Mouse (Mus musculus) erythroid progenitor cell, adult 5-6 weeks (primary cell): ENCODE results near the gene Wdr19. TPM values are rescaled to one million over a fixed set of nuclear protein-coding genes. Genes with fewer than 3 reads are reported as not detected.
"Not testable (repeated sequence)": the region's sequence is repeated elsewhere in the genome, so short reads cannot be mapped to it uniquely, and the experiment has no call there.

Experiments used
- ATAC-seq: replicated peaks from 2 replicates; pipeline ENCODE4 v1.8.0; 2016; ENCODE audit warnings: moderate number of reproducible peaks, mild to moderate bottlenecking, moderate TSS enrichment, inconsistent platforms; ENCODE audit not compliant: poor library complexity, low FRiP score, severe bottlenecking
- total RNA-seq, 2 experiments: library from RNA; stranded (forward) in 1 of 2; stranded (reverse) in 1 of 2; fragments of 150-400 nt in 1 of 2; fragments of 186-747, 209-891 nt in 1 of 2; gene quantifications; 2 replicates each; pipeline versions ENCODE4 v1.2.3 to v1.2.4; 2015 to 2017; ENCODE audit warnings: low replicate concordance in 2 of 2

The Wdr19 gene
- total RNA-seq, 2 experiments from 2014 or later = 0.42 to 0.61 TPM

DNA sequence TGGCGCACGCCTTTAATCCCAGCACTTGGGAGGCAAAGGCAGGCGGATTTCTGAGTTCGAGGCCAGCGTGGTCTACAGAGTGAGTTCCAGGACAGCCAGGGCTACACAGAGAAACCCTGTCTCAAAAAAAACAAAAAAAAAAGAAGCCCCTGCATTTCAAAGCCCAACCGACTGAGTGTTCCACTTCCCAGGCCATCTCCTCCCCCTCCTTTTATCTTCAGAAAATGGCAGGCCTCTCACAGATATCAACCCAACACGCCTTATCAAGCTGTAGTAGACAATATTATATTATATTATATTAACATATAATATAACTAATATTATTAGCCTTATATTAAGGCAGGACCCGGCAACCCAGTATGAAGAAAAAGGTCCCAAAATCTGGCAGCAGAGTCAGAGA lies 89.5 kb downstream of the Wdr19 start:
- ATAC-seq = not testable (repeated sequence)

DNA sequence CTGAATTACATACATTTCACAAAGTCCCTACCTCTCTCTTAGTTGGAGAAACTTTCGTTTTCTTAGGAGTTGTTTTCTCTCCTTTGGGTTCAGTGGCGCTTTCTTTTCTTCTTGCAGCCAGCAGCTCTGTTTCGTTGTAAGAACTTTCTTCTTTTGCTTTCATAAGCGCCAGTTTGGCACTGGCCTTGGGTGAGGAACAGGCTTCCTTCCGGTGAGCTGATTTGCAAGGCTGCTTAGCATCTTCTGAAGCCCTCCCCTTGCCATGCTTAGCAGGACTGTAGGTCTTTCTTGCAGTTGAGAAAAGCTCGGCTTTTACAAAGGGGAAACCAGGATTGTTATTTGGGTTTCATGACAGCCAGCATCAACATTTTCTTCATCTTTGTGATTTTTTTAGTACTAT lies 94.1 kb downstream of the Wdr19 start:
- no peak for ATAC-seq

DNA sequence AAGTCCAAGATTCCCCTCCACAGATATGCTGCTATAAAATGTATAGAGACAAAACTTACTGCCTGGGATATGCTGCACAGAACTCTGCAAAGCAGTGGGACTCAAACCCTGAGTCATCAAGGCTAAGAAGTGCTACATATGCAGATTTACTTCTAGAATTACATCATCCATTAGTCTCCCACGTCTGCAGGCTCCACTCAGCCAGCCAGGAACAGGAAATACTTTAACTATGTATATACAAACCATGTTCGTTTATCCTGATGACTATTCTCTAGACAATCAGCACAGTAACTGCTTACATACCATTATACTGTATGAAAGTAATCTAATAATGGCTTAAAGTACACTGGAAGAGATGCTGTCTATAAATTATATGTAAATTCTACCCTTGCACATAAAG lies 94.8 kb downstream of the Wdr19 start:
- ATAC-seq = no peak

DNA sequence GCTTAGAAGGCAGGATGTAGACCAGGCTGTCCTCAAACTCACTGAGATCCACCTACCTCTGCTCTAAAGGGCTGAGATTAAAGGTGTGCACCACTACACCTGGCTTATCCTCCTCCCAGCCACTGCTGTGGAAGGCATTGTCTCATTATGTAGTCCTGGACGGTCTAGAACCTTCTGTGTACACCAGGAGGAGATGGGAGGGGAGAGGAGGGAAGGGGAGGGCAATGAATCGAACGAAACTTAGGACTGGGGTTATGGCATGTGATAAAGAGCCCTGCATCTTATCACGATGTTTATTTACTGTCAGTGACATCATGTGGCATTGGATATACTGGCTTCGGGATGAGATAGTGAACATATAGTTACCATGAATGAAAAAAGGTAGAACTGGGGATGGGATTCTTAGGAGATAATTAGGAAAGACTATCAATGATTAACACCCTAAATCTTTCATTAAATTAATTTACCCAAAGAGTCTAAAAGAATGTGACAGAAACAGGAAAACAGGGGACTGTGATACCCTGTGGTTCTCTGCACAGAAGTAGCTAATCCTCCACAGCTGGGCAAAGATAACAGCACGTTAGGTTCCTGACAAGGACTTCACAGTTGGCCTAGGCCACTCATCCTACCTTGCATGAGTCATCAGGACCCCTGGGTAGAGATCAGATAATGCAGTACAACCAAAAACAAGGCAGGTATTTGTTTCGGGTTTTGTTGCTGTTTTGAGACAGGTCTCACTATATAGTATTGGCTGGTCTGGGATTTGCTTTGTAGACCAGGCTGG lies 98.9 kb downstream of the Wdr19 start:
- no peak for ATAC-seq

DNA sequence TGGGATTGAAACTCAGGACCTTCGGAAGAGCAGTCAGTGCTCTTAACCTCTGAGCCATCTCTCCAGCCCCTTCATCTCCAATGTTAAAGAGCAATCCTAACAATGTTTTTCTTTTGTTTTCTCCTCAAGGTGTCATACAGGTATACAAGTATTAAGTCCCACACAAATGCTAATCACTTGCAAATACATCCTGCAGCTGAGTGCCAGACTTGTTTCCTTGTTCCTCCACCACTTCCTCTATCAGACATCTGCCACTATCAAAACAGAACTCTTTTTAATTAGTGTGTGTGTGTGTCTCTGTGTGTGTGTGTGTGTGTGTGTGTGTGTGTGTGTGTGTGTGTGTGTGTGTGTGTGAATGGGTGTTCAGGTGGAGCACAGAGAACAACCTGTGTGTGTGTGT lies 100.1 kb downstream of the Wdr19 start:
- ATAC-seq = not testable (repeated sequence)

DNA sequence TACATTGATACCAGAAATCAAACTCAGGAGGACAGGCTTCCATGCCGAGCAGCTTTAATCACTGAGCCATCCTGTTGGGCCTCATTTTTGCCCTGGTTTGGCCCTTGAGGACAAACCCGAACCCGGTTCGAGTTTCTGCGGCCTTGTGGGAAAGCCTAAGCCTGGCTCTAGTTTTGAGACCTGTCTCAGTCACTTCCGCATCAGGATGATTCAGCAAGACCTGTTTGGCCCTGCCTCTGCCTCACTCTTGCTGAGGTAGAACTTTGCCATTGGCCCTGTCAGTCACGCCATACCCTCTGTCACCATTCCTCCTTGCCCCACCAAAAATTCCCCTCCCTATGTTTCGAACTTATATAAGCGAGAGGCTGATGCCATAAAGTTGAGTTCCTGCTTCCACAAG lies 100.6 kb downstream of the Wdr19 start:
- no peak for ATAC-seq

DNA sequence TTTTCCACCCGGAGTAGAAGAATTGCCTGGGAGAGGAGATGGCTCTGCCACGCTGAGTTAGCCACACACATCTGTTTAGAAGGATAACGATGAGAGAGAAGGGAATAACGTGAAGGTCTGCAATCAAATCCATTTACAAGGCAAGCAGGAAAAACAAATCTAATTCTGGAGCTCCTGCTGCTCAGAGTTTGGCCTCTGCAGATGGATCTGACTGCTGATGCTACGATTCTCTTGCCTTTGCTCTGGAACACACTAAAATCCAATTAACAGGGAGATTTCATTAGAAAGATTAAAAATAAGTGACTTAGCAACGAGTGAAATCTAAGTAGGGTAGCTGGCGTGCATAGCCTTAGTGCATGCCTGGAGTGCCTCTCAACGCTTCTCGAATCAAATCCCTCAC lies 106.0 kb downstream of the Wdr19 start:
- no peak for ATAC-seq

DNA sequence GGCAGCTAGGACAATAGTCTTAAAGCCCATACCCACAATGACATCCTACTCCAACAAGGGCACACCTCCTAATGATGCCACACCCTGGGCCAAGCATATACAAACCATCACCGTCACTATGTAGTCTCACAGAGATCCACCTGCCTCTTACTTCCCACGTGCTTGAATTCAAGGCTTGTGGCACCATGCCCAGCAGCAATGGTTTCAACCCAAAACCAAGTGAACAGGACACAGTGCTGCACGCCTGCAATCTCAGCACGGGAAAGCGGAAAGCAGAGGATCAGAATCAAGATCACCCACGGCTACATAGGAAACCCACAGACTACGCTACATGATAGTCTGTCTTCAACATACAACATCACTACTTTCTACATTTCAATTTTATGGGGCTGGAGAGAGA lies 108.7 kb downstream of the Wdr19 start:
- no peak for ATAC-seq

DNA sequence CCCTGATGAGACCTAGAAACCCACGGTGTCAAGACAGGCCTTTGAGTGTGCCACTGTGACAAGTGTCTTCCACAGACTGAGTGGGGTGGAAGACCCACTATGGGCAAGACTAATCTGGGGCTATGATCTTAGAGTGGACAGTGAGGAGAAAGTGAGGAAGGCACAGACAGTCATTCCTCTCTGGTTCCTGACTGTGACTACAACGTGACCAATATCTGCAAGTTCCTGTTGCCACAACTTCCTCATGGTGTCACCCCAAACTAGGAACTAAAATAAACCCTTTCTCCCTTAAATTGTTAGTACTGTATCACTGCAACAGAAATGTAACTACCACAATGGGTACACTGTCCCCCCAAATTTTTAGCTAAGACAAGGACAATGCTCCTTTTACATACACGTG lies 109.4 kb downstream of the Wdr19 start:
- ATAC-seq = no peak

Other genes with a start within 250 kb of the Wdr19 start
- gene Tlr6, start 239.6 kb upstream of the Wdr19 start, total RNA-seq (2015; ENCODE audit: low replicate concordance) = 10.9 TPM in 1 of 2 replicates, not detected in the other
- 0.51 TPM in 1 of 2 replicates, not detected in the other for gene Tlr6, start 239.6 kb upstream of the Wdr19 start, total RNA-seq (2017; ENCODE audit: low replicate concordance)
- gene Fam114a1, start 229.6 kb upstream of the Wdr19 start, total RNA-seq (2015; ENCODE audit: low replicate concordance) = 2.5 TPM in 1 of 2 replicates, not detected in the other
- 1.5 and 1.8 TPM in 2 replicates for gene Fam114a1, start 229.6 kb upstream of the Wdr19 start, total RNA-seq (2017; ENCODE audit: low replicate concordance)
- gene Tmem156, start 107.6 kb upstream of the Wdr19 start, total RNA-seq (2015; ENCODE audit: low replicate concordance) = 2.5 and 4.0 TPM in 2 replicates
- 2.1 and 16.3 TPM in 2 replicates for gene Tmem156, start 107.6 kb upstream of the Wdr19 start, total RNA-seq (2017; ENCODE audit: low replicate concordance)
- 14.4 and 22.2 TPM in 2 replicates for gene Klhl5, start 92.2 kb upstream of the Wdr19 start, total RNA-seq (2015; ENCODE audit: low replicate concordance)
- 6.4 and 6.8 TPM in 2 replicates for gene Klhl5, start 92.2 kb upstream of the Wdr19 start, total RNA-seq (2017; ENCODE audit: low replicate concordance)
- gene Rfc1, start 136.0 kb downstream of the Wdr19 start, total RNA-seq (2015; ENCODE audit: low replicate concordance) = 43.2 and 56.2 TPM in 2 replicates
- gene Rfc1, start 136.0 kb downstream of the Wdr19 start, total RNA-seq (2017; ENCODE audit: low replicate concordance) = 43.8 and 79.5 TPM in 2 replicates
- gene Klb, start 148.6 kb downstream of the Wdr19 start, total RNA-seq (2015; ENCODE audit: low replicate concordance) = not detected in 2 replicates
- not detected in 2 replicates for gene Klb, start 148.6 kb downstream of the Wdr19 start, total RNA-seq (2017; ENCODE audit: low replicate concordance)
- 812 and 916 TPM in 2 replicates for gene Rpl9, start 191.7 kb downstream of the Wdr19 start, total RNA-seq (2015; ENCODE audit: low replicate concordance)
- gene Rpl9, start 191.7 kb downstream of the Wdr19 start, total RNA-seq (2017; ENCODE audit: low replicate concordance) = 392 and 459 TPM in 2 replicates
- gene Lias, start 191.8 kb downstream of the Wdr19 start, total RNA-seq (2015; ENCODE audit: low replicate concordance) = 30.6 and 33.1 TPM in 2 replicates
- 37.1 and 54.7 TPM in 2 replicates for gene Lias, start 191.8 kb downstream of the Wdr19 start, total RNA-seq (2017; ENCODE audit: low replicate concordance)
- 11.9 and 18.0 TPM in 2 replicates for gene Ugdh, start 236.3 kb downstream of the Wdr19 start, total RNA-seq (2015; ENCODE audit: low replicate concordance)
- 4.0 and 17.6 TPM in 2 replicates for gene Ugdh, start 236.3 kb downstream of the Wdr19 start, total RNA-seq (2017; ENCODE audit: low replicate concordance)